Mouse (Mus musculus): ENCODE results near the gene Jarid2.

Jarid2 gene

DNA sequence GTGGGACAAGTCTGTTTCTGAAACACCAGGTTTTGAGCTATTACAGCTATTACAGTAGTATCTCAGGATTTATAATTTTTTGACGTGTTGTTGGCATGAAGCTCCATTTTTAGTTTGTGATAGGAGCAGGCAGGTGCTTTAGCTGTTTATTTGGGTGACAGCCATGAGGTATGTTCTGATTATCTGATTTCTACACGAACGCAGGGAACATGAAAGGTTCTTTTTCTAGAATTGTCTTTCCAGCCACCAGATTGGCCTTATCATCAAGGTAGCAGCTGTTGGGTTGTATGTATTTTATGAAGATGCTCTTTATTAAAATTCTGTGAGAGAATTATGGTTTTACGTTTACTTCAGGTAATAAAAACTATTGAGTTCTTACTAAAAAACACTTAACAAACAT, 45.1 kb downstream of the Jarid2 start:
- in situ Hi-C loops (cut with MboI, MseI) = loop anchor here in 1 of 2 experiments (10.0 kb wide), 2 partner anchors 630 to 910 kb away; no protein-coding TSS in a partner anchor

DNA sequence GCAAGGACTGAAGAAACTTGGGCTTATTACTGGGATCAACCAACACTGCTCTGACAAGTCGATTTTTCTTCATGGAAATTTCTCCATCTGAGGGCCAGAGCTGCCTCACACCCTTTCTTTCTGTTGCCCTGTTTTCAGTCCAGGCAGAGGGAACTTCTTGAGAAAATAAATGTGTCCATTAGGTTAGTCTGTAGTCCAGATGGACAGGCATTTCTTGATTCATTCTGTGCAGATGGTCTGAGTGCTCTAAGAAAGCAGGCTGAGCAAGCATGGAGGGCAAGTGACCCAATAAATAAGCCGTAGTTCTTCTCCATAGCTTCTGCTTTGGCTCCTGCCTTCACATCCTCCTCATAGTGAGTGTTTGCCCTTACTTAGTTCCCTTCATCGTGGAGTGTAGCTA, 46.1 kb downstream of the Jarid2 start:
- in situ Hi-C loops (cut with MboI, MseI) = loop anchor here in 1 of 2 experiments (10.0 kb wide), 2 partner anchors 629 to 911 kb away; no protein-coding TSS in a partner anchor

DNA sequence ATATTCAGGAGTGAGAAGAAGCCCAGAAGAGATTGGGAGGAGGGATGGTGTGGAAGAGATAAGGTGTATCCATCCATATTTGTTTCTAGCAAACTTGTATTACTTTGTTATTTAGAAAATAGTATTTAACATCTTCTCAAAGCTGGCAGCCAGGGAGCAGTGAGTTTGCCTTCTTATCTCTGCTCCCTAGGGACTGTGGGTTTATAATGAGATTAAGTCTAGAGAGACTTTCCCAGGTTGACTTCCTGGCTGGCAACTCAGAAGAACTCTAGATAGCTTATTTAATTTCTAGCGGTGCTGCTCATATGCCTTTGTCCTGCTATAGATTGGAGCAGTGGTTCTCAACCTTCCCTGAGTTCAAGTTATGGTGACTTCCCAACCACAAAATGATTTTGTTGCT, 51.2 kb downstream of the Jarid2 start:
- in situ Hi-C loops (cut with MboI, MseI) = no loop called here

DNA sequence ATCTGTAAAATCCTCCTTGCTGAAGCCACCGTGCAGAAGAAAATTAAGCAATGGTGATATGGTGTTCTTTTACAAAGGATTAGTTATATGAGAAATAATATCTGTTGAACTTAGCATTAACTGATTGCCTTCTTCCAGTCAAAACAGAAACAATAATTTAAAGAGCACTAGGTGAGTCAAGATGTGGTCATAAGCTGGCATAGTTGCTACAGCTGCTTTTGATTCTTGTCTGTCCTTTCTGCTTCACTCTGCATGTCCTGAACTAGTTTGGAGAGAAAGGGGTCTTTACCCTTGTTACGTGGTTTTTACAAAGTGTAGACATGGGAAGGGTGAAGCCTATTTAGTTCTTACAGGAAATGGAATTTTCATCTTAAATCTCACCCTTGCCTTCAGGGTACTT, 51.9 kb downstream of the Jarid2 start:
- in situ Hi-C loops (cut with MboI, MseI) = no loop called here

DNA sequence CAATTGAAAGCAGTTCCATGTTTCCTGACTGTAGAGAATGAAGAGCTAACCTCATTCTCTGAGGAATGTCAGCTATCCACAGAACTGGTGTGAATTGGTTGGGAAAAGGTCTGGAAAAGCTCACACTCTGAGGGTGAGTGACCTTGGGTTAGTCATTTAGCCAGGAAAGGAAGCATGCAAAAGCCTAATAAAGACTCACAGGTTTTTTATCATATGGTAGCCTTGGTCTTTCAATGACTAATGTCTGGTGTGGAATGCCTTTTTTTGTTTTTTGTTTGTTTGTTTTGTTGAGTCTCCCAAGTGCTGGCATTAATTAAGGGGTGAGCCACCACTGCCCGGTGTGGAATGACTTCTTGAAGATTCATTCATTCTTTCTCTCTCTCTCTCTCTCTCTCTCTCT, 55.3 kb downstream of the Jarid2 start:
- in situ Hi-C loops (cut with MboI, MseI) = no loop called here

DNA sequence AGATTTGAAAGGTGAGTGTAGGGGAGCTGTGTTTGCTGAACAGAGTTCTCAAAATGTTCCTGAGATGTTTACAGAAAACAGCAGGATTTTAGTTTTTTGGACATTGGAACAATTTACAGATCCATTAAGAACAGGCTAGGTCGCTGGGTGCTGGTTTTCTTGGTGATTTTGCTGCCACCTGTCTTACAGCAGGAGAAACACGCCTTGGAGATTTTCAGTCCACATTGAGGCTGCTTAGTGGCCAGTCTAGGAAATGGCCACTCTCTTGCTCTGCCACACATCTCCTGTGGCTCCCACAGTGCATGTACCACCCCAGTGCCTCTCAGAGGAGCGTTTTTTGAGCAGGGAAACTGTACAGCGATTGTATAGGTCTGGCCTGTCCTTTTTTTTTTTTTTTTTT, 57.0 kb downstream of the Jarid2 start:
- in situ Hi-C loops (cut with MboI, MseI) = no loop called here

DNA sequence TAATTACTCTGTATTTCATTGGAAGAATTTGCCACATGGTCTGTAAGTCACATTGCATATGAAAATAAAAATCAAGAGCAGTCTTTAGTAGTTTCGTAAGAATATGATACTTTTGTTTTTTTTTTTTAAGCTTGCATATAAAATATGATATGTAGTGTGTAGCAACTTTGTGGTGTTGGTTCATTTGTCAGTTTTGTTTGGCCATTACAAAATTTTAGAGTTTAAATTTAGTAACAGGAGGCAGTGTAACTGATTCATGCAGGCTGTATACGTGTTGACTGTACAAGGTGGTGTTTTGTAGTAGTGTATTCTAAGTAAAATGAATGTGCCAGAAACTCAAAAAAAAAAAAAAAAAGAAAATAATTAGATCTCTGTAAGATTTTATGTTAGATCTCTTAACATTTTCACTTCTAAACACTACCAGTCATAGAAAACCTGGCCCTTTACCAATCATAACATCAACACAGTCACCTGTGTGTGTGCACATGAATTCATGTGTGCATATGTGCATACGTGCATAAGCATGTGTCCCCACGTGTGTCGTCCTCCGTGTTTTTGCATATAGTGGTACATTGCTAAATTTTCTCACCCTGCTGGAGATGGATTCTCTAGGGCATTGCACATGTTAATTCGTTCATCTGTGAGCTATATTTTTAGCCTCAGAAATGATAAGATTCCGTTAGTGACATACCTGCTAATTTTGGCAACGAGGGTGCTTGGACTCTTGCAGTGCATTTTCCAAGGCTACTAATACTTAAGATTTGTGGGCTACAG, 59.3 kb downstream of the Jarid2 start:
- in situ Hi-C loops (cut with MboI, MseI) = no loop called here

DNA sequence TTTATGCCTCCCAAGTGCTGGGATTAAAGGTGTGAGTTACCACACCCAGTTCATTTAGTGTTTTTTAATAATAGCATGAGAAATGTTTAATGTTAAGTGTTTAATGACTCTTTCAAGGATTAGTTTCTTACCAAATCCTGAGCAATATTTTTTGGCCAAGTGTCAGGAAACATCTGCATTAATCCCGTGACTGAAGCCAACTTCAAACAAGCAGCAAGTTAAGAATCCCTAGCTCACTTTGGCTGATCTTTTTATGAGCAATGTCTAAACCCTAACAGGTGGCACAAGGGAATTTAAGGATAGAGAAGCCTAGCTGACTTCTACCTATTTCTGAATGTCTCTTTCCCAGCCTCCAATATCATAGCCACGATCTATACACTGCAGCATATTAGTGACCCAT, 60.7 kb downstream of the Jarid2 start:
- in situ Hi-C loops (cut with MboI, MseI) = loop anchor here in 1 of 2 experiments (10.0 kb wide), 1 partner anchor 1485 kb away; the partner anchor contains the start of gene Gfod1

DNA sequence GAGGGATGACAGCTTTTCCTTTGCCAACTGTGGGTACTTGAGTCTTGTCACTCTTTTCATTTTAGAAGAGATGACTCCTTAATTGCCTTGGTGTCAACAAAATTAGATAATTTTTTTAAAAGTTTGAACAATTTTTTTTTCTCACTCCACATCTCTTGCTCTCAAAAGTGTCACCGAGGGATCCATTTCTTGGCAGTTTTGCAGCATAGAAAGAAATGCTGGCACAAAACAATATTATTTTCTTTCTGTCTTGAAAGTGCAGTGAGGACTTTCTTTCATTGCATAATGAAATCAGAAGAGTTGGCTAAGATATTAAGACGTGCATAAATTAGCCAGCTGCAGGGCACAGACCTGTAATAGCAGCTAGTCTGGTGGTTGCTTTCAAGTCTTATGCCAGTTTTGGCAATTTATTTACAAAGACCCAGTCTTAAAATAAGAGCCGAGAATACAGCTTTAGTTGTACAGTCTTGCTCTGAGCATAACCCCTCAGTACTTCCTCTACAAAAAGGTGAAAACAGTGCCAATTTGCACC, 63.2 kb downstream of the Jarid2 start:
- in situ Hi-C loops (cut with MboI, MseI) = loop anchor here in 1 of 2 experiments (10.0 kb wide), 1 partner anchor 1488 kb away; the partner anchor contains the start of gene Gfod1

DNA sequence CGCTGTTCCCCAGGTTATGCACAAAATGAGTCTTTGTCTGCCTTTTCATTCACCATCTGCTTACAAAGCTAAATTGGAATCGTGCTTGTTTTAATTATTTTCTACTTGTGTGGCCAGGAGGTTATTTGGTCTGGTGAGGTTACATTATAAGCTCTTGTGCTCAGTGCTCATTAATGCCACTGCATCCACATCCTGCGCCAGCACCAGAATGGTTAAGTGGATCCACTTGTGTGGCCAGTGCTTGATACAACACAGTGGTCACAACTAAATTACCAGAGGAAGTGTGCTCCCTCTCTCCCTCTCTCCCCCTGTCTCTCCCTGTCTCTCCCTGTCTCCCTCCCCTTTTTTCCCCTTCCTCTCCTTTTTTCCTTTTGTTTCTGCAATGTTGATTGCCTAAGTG, 66.6 kb downstream of the Jarid2 start:
- in situ Hi-C loops (cut with MboI, MseI) = loop anchor here in 1 of 2 experiments (10.0 kb wide), 1 partner anchor 1491 kb away; the partner anchor contains the start of gene Gfod1

DNA sequence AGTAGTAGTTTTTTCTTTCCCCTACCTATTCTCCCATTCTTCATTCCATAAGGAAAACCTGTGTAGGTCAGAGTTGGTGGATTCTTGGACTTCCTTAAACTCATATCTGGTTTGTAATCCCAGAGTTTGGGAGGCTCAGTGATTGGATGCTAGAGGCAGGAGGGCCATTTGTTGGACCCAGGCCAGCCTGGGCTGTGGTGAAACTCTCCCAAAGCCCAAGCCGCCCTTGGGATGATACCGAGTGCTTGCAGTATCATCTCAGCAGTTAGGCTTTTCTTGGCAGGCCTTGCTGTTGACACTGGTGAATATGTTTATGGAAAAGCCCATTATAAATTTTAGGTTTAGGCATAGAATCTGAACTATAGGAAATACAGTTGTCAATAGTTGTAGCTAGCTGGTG, 67.5 kb downstream of the Jarid2 start:
- in situ Hi-C loops (cut with MboI, MseI) = loop anchor here in 1 of 2 experiments (10.0 kb wide), 1 partner anchor 1492 kb away; the partner anchor contains the start of gene Gfod1

DNA sequence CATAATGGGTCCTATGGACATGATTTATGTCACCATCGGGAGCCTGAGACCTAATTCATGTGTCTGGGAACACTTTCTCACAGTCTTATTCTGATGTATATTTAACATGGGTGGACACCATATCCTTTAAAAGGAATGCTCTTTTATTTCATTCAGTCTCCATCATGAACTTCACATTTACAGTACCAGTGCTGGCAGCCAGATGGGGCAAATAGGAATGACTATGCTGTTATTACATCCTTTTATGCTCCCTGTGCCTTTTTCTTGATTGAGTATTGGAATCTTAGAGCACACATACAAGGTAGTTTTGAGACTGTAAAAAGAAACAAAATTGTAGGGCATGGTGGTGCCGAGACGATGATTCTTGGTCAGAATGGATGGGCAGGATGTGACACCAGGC, 69.0 kb downstream of the Jarid2 start:
- in situ Hi-C loops (cut with MboI, MseI) = loop anchor here in 1 of 2 experiments (10.0 kb wide), 1 partner anchor 1493 kb away; the partner anchor contains the start of gene Gfod1

DNA sequence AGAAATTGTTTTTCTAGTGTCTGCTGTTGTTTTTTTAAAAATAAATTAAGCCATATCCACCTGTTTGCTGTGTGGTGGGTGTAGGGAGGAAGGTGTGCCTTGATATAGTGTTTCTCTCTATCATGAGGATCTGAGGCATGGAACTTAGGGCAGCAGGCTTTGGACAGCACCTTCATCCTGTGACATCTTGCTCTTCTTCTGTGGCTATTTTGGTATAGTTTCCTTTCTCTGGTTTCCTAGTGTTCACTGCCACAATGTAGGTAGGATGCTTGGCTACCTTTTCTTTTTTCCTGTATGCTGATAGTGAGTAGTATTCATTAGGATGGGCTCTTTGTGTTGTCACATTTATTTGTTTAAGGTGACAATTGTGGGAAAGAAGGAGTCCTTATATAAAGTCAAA, 69.9 kb downstream of the Jarid2 start:
- in situ Hi-C loops (cut with MboI, MseI) = loop anchor here in 1 of 2 experiments (10.0 kb wide), 1 partner anchor 1494 kb away; the partner anchor contains the start of gene Gfod1

DNA sequence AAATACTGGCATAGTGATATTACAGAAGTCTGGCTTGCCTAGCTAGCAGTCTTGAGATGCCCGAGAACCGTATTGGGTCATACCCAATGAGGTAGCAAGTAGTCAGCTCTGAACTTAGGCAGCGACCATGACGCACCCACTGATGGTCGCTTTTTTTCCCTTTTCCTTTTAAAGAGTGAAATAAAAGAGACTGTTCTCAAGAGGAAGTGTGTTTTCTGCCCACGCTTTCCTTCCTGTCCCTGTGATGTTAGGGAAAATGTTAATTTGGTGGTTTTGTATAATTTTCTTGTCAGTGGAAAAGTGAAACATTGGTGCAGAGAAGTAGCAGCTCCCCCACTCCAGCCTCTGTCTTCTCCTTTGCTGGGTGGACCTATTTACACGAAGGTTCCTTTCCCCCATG, 70.8 kb downstream of the Jarid2 start:
- in situ Hi-C loops (cut with MboI, MseI) = no loop called here

DNA sequence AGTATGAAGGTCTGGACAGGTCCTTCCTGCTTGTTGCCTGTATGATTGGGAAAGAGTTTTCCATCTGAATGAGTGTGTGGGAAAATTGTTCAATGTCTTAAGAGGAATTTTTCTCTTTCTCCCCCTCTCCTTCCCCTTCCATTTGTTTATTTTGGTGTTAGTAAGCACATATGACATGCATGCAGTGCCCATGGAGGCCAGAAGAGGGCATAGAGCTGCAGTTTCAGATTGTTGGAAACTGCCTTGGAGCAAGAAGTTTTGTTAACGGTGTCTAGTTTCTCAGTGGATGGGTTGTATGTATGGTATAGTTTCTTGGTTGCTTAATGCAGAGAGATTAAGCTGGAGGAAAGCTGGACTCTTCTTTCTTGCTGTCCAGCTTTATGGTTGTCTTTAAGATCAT, 75.6 kb downstream of the Jarid2 start:
- in situ Hi-C loops (cut with MboI, MseI) = no loop called here

DNA sequence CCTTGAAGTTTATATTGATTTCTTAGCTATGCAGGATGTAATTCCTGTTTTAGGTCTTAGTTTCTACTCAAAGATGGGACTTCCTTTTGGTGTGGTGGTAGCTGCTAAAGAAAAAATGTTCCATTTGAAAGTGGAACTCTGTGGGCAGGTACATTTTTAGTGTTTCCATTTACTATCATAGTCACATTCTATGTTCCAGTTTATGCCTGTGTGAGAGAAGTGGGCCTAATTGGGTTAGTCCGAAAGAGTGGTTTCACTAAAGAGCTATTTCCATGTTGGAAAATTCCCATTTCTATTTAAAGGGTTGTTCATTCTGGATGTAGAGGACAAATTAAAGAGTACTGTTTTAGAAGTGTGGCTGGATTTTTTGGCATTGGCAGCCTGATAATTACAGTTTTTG, 79.0 kb downstream of the Jarid2 start:
- in situ Hi-C loops (cut with MboI, MseI) = no loop called here

DNA sequence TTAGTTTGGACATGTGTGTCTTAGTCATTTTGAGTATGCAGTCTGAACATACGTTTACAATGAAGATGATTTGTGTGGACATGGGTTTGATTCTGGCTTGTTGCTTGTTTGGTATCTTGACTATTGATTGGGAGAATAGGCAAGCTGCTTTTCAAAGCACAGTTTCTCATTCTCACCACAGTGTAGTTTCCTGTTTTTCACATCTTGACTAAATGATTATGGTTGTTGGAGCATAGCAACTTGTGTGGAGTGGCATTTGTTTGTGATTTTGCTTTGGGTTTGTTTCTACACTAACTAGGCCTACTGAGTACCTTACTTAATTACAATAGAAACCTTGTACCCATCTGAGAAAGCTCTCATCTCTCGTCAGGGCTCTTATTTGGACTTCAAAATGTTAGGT, 81.7 kb downstream of the Jarid2 start:
- in situ Hi-C loops (cut with MboI, MseI) = no loop called here

DNA sequence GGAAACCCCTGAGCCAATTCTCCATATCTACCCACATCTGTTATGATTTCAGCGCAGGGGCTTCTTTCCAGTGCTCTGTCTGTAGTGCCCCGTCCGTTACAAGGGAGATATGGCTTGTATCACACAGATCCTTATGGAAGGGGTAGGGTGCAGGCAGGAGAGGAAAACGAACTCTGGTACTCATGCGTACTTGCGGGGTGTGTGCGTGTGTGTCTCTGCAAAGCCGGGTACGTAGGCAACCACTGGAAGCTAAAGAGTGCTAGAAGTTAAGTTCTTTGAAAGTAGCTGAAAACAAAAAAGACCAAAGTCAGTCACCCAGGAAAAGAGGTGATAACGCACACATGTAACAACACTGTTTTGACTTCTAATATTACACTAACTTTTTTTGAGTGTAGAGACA, 82.3 kb downstream of the Jarid2 start:
- in situ Hi-C loops (cut with MboI, MseI) = no loop called here

DNA sequence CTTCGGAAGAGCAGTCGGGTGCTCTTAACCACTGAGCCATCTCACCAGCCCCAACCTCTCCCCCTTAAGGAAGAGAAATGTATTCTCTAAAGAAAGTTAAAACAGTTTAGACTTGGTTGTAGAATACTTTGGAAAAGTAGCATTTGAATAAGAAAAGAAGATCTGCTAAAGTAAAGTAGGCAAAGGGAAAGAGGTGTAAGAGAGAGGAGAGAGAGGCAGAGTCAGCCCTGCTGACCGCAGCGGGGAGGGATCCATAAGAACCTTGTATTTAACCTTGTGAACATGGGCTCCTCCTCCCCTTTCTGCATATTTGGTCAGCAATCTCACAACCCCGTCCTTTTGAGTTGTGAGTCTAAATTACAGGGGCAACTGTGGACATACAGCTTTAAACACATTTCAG, 83.1 kb downstream of the Jarid2 start:
- in situ Hi-C loops (cut with MboI, MseI) = no loop called here

DNA sequence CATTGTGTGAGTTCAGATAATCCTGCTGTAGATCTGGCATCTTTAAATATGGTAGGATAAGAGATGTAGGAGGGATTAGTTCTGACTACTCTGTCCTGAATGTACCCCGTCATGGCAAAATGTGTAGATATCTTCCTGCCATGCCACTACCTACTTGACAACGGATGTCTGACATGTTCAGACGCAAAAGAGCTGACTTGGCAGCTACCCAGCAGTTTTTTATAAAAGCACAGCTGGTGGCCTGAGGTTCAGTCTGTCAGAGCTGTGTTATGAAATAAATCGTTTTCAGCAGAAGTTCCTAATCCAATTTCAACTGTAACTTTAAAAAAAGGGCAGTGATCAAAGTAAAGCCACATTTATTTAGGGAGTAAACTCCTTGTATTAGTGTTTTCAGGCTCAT, 90.1 kb downstream of the Jarid2 start:
- in situ Hi-C loops (cut with MboI, MseI) = no loop called here

DNA sequence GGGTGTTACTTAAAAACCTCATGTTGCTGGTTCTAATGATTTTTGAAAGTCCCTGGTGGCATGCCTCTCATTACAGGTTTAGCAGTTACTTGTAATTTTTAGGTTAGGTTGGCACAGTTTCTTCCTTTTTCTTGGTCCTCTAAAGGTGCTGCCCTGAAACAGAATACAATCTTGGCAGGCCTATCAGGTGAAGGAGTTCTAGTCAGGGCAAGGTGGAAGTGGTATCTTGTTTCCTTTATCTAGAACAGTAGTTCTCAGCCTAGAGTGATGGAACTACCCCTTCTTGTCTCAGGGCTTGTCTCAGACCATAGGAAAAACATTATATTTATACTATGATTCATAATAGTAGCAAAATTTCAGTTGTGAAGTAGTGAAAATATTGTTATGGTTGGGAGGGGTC, 93.3 kb downstream of the Jarid2 start:
- in situ Hi-C loops (cut with MboI, MseI) = no loop called here

DNA sequence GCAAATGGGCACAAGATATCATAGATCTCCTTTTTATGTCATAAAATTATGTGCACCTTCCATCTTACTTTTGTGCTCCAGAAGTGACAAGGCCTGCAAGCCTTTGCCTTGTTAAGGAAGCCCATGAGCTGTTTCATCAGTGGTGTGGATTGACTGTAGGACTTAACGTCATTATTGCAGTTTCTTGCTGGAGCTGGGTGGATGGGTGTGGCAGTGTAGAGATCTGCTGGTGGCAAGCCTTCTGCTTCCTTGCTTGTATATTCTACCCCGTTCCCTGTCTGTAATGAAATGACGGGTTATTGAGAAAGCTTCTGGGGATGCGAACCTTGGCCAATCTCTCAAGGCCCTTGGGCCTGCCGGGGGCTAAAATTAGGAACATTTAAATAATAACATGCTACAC, 99.6 kb downstream of the Jarid2 start:
- in situ Hi-C loops (cut with MboI, MseI) = no loop called here

DNA sequence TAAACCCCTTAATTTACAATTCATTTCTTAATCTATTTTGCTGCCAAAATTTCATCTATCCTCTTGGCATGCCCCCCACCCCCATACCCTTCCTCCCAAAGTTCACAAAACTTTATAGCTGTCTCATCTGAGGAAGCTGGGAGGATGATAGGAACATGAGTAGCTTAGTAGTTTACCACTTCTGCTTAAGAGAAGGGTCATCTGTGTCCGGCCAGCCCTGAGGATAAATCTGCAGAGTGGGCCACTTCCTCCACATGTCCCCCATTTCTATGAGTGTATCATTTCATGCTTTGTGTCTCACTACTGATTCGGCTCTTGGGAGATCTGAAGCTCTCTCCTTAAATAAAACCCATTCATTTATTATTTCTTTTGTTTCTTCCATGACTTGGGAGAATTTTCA, 102.8 kb downstream of the Jarid2 start:
- in situ Hi-C loops (cut with MboI, MseI) = loop anchor here in 1 of 2 experiments (10.0 kb wide), 1 partner anchor 1433 kb away; no protein-coding TSS in a partner anchor

Measured in T-helper 17 cell (primary cell).